Mouse (Mus musculus): ENCODE measurements around the gene Sertad2. TPM values are rescaled to one million over a fixed set of nuclear protein-coding genes. Genes with fewer than 3 reads are reported as not detected.

Gene Sertad2
- polyA plus RNA-seq, 1 experiment from 2014 or later = 32.2 TPM

- H3K4me1 ChIP-seq (replicated peaks) = peaks cover 19% of the 10 kb centered on the region
- ATAC-seq (ENCODE audit: insufficient number of reproducible peaks, low FRiP score) = no peak
- no peak overlapping the region for H3K9ac ChIP-seq
- 82% methylated on average over 5 of the region's 5 CpGs for WGBS
- H3K27me3 ChIP-seq (replicated peaks) = no peaks in the 10 kb centered on the region
- no peak overlapping the region for H3K4me3 ChIP-seq
- no peak overlapping the region for H3K27ac ChIP-seq (ENCODE audit: poor library complexity, severe bottlenecking)
- H3K4me2 ChIP-seq = no peak overlapping the region
- no peaks in the 10 kb centered on the region for H3K36me3 ChIP-seq
- H3K9me3 ChIP-seq (replicated peaks) = no peaks in the 10 kb centered on the region
These were observed 28.8 kb downstream of the Sertad2 start for GRCm38 (mm10) chr11:20571702-20572413.

- Histone ChIP-seq H3K4me3 (no peak overlapping the region), H3K4me2 (no peak overlapping the region), H3K9ac (no peak overlapping the region), H3K27ac (ENCODE audit: poor library complexity, severe bottlenecking) (0 out of 2 replicates have a peak overlapping the region, but pooled peaks have one; percentile 31), H3K36me3 (no peaks in the 10 kb centered on the region), H3K27me3 (replicated peaks) (no peaks in the 10 kb centered on the region), H3K4me1 (replicated peaks) (peaks cover 22% of the 10 kb centered on the region), H3K9me3 (replicated peaks) (no peaks in the 10 kb centered on the region)
- peak; percentile 59; the same call in 1 of the 2 replicates for ATAC-seq (ENCODE audit: insufficient number of reproducible peaks, low FRiP score)
- 39% methylated on average over 8 of the region's 8 CpGs for WGBS
These were observed 33.1 kb downstream of the Sertad2 start for GRCm38 (mm10) chr11:20576046-20576635.

- Histone ChIP-seq H3K27me3 (replicated peaks) (no peaks in the 10 kb centered on the region), H3K4me1 (replicated peaks) (peaks cover 23% of the 10 kb centered on the region), H3K4me2 (no peak overlapping the region), H3K27ac (ENCODE audit: poor library complexity, severe bottlenecking) (no peak overlapping the region), H3K9ac (no peak overlapping the region), H3K9me3 (replicated peaks) (no peaks in the 10 kb centered on the region), H3K4me3 (no peak overlapping the region), H3K36me3 (no peaks in the 10 kb centered on the region)
- ATAC-seq (ENCODE audit: insufficient number of reproducible peaks, low FRiP score) = no peak
- WGBS = 96% methylated on average over 2 of the region's 2 CpGs
These were observed 39.7 kb downstream of the Sertad2 start for GRCm38 (mm10) chr11:20582758-20583157.

GRCm38 (mm10) chr11:20585297-20585696 lies 42.2 kb downstream of the Sertad2 start:
- H3K9ac ChIP-seq = no peak overlapping the region
- H3K4me1 ChIP-seq (replicated peaks) = peaks cover 33% of the 10 kb centered on the region
- H3K36me3 ChIP-seq = no peaks in the 10 kb centered on the region
- no peaks in the 10 kb centered on the region for H3K27me3 ChIP-seq (replicated peaks)
- ATAC-seq (ENCODE audit: insufficient number of reproducible peaks, low FRiP score) = no peak
- no peak overlapping the region for H3K4me3 ChIP-seq
- H3K4me2 ChIP-seq = no peak overlapping the region
- WGBS = 47% methylated on average over 1 of the region's 1 CpGs
- no peak overlapping the region for H3K27ac ChIP-seq (ENCODE audit: poor library complexity, severe bottlenecking)
- H3K9me3 ChIP-seq (replicated peaks) = no peaks in the 10 kb centered on the region

GRCm38 (mm10) chr11:20586180-20586579 lies 43.1 kb downstream of the Sertad2 start:
- Histone ChIP-seq H3K4me2 (no peak overlapping the region), H3K9ac (no peak overlapping the region), H3K9me3 (replicated peaks) (no peaks in the 10 kb centered on the region), H3K4me1 (replicated peaks) (peaks cover 26% of the 10 kb centered on the region), H3K27me3 (replicated peaks) (no peaks in the 10 kb centered on the region), H3K4me3 (no peak overlapping the region), H3K27ac (ENCODE audit: poor library complexity, severe bottlenecking) (no peak overlapping the region), H3K36me3 (no peaks in the 10 kb centered on the region)
- ATAC-seq (ENCODE audit: insufficient number of reproducible peaks, low FRiP score) = no peak

GRCm38 (mm10) chr11:20589393-20589792 lies 46.3 kb downstream of the Sertad2 start:
- Histone ChIP-seq H3K9ac (no peak overlapping the region), H3K4me1 (replicated peaks) (peaks cover 27% of the 10 kb centered on the region), H3K27me3 (replicated peaks) (no peaks in the 10 kb centered on the region), H3K4me3 (no peak overlapping the region), H3K4me2 (peak overlapping the region; percentile 33), H3K9me3 (replicated peaks) (no peaks in the 10 kb centered on the region), H3K36me3 (no peaks in the 10 kb centered on the region), H3K27ac (ENCODE audit: poor library complexity, severe bottlenecking) (peak overlapping the region; percentile 88)
- 14% methylated on average over 2 of the region's 2 CpGs for WGBS
- ATAC-seq (ENCODE audit: insufficient number of reproducible peaks, low FRiP score) = 0 out of 2 replicates have a peak, but pooled peaks have one; percentile 41

GRCm38 (mm10) chr11:20592010-20592409 lies 49.0 kb downstream of the Sertad2 start:
- Histone ChIP-seq H3K4me3 (no peak overlapping the region), H3K4me1 (replicated peaks) (peaks cover 30% of the 10 kb centered on the region), H3K9ac (no peak overlapping the region), H3K36me3 (no peaks in the 10 kb centered on the region), H3K27ac (ENCODE audit: poor library complexity, severe bottlenecking) (no peak overlapping the region), H3K27me3 (replicated peaks) (no peaks in the 10 kb centered on the region), H3K9me3 (replicated peaks) (no peaks in the 10 kb centered on the region), H3K4me2 (no peak overlapping the region)
- no peak for ATAC-seq (ENCODE audit: insufficient number of reproducible peaks, low FRiP score)
- WGBS = 66% methylated on average over 3 of the region's 3 CpGs

GRCm38 (mm10) chr11:20594229-20595201 lies 51.5 kb downstream of the Sertad2 start:
- H3K27ac ChIP-seq (ENCODE audit: poor library complexity, severe bottlenecking) = peak overlapping the region; percentile 90
- no peaks in the 10 kb centered on the region for H3K27me3 ChIP-seq (replicated peaks)
- WGBS = 36% methylated on average over 22 of the region's 22 CpGs
- no peaks in the 10 kb centered on the region for H3K36me3 ChIP-seq
- H3K4me3 ChIP-seq = no peak overlapping the region
- H3K4me1 ChIP-seq (replicated peaks) = peaks cover 18% of the 10 kb centered on the region
- peak overlapping the region; percentile 49; the same call in 1 of the 2 replicates for H3K9ac ChIP-seq
- peak; percentile 77 for ATAC-seq (ENCODE audit: insufficient number of reproducible peaks, low FRiP score)
- peak overlapping the region; percentile 48 for H3K4me2 ChIP-seq
- H3K9me3 ChIP-seq (replicated peaks) = no peaks in the 10 kb centered on the region

GRCm38 (mm10) chr11:20603066-20603812 lies 60.2 kb downstream of the Sertad2 start:
- no peaks in the 10 kb centered on the region for H3K36me3 ChIP-seq
- ATAC-seq (ENCODE audit: insufficient number of reproducible peaks, low FRiP score) = no peak
- H3K27ac ChIP-seq (ENCODE audit: poor library complexity, severe bottlenecking) = peak overlapping the region; percentile 65
- 0 out of 2 replicates have a peak overlapping the region, but pooled peaks have one; percentile 6 for H3K9ac ChIP-seq
- peaks cover 26% of the 10 kb centered on the region for H3K4me1 ChIP-seq (replicated peaks)
- H3K9me3 ChIP-seq (replicated peaks) = no peaks in the 10 kb centered on the region
- WGBS = 40% methylated on average over 24 of the region's 24 CpGs
- no peak overlapping the region for H3K4me3 ChIP-seq
- H3K27me3 ChIP-seq (replicated peaks) = no peaks in the 10 kb centered on the region
- peak overlapping the region; percentile 49 for H3K4me2 ChIP-seq

- no peak overlapping the region for H3K9ac ChIP-seq
- H3K27ac ChIP-seq (ENCODE audit: poor library complexity, severe bottlenecking) = no peak overlapping the region
- no peaks in the 10 kb centered on the region for H3K27me3 ChIP-seq (replicated peaks)
- no peaks in the 10 kb centered on the region for H3K36me3 ChIP-seq
- peaks cover 29% of the 10 kb centered on the region for H3K4me1 ChIP-seq (replicated peaks)
- whole genome bisulfite sequencing = 87% methylated on average over 4 of the region's 4 CpGs
- H3K4me3 ChIP-seq = no peak overlapping the region
- H3K9me3 ChIP-seq (replicated peaks) = no peaks in the 10 kb centered on the region
- no peak for ATAC-seq (ENCODE audit: insufficient number of reproducible peaks, low FRiP score)
- no peak overlapping the region for H3K4me2 ChIP-seq
These were observed 61.1 kb downstream of the Sertad2 start for GRCm38 (mm10) chr11:20604119-20604518.
